Mouse (Mus musculus) small intestine, adult 2 months (tissue): ENCODE results near the gene Clec11a. TPM values are rescaled to one million over a fixed set of nuclear protein-coding genes. Genes with fewer than 3 reads are reported as not detected.

ENCODE experiments used
- H3K27ac ChIP-seq: fragments of 200-500 bp; 2 replicates; pipeline ENCODE4 v1.5.1; 2012; ENCODE audit warnings: low read depth, low read length, control low read depth, inconsistent platforms; ENCODE audit not compliant: insufficient read depth
- H3K27me3 ChIP-seq: fragments of 200-500 bp; 2 replicates; pipeline ENCODE4 v1.6.1; 2012; ENCODE audit warnings: mild to moderate bottlenecking, moderate library complexity, low read length, inconsistent platforms; ENCODE audit not compliant: control insufficient read depth, insufficient read depth
- H3K36me3 ChIP-seq: fragments of 200-500 bp; 2 replicates; pipeline ENCODE4 v1.6.1; 2012; ENCODE audit warnings: mild to moderate bottlenecking, low read length, control low read depth, inconsistent platforms; ENCODE audit not compliant: control insufficient read depth, insufficient read depth
- H3K4me1 ChIP-seq: fragments of 200-500 bp; 2 replicates; pipeline ENCODE4 v1.6.1; 2012; ENCODE audit warnings: low read length, inconsistent platforms, mixed read lengths; ENCODE audit not compliant: control insufficient read depth, insufficient read depth, insufficient read length
- H3K4me3 ChIP-seq: fragments of 200-500 bp; 2 replicates; pipeline ENCODE4 v1.5.1; 2012; ENCODE audit warnings: low read depth, mild to moderate bottlenecking, control low read depth, inconsistent platforms, low read length, moderate library complexity
- CTCF ChIP-seq: fragments of 200-500 bp; IDR thresholded peaks from 2 replicates; pipeline ENCODE4 v1.5.1; 2012; ENCODE audit warnings: low read depth, mild to moderate bottlenecking, control low read depth, inconsistent platforms, low read length, moderate library complexity, mixed read lengths; ENCODE audit not compliant: insufficient replicate concordance, insufficient read length; ENCODE audit errors: extremely low read depth
- POLR2A ChIP-seq: fragments of 200-500 bp; IDR thresholded peaks from 2 replicates; pipeline ENCODE4 v1.6.1; 2012; ENCODE audit warnings: low read depth, mild to moderate bottlenecking, control low read depth, inconsistent platforms, low read length, moderate library complexity
- WGBS: fragments of 180-500 bp; shearing (Covaris S2); methylation state at CpG from one replicate; pipeline ENCODE4 v1.1.7; 2018; 5-methylcytosine and 5-hydroxymethylcytosine counted together
- polyA plus RNA-seq: library from polyadenylated mRNA; depleted of rRNA; stranded (reverse); fragments of >200 nt; gene quantifications from 2 replicates; pipeline ENCODE4 v1.2.3, GENCODE M21; 2012

The Clec11a gene
- polyA plus RNA-seq, 1 experiment = 0.82 TPM

DNA sequence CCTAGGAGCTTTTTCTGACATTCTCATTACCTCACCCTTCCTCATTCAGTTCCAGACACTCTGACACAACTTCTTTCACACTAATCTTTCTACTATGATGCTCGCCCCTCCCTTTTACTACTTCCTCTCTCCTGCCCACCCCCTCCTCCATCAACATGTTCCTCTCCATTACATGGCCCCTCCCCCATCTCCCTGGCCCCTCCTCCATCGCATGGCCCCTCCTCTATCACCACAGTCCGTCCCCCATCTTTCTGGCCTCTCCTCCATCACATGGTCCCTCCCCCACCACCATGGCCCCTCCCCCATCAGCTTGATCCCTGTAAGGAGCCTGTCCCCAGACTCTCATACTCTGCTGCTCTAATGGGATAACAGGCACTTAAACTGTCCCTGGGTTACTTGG, 42.3 kb upstream of the Clec11a start:
- Histone ChIP-seq H3K27ac (no peak overlapping the region), H3K4me3 (no peak overlapping the region), H3K27me3 (peaks cover 35% of the 10 kb centered on the region), H3K36me3 (no peaks in the 10 kb centered on the region), H3K4me1 (peaks cover 3% of the 10 kb centered on the region; the same call in 1 of the 2 replicates)
- WGBS = 26% methylated on average over 3 of the region's 3 CpGs
- TF ChIP-seq POLR2A = no peak
- no peak for TF ChIP-seq CTCF

- no peak for TF ChIP-seq POLR2A
- no peak for TF ChIP-seq CTCF
- Histone ChIP-seq H3K36me3 (no peaks in the 10 kb centered on the region), H3K27me3 (no peaks in the 10 kb centered on the region), H3K4me3 (peak overlapping the region; percentile 45), H3K27ac (no peak overlapping the region), H3K4me1 (no peaks in the 10 kb centered on the region)
- WGBS = 48% methylated on average over 12 of the region's 12 CpGs
Observed at GRCm38 (mm10) chr7:44344622-44345021, 37.9 kb upstream of the Clec11a start.

- TF ChIP-seq CTCF (no peak), POLR2A (no peak)
- Histone ChIP-seq H3K27me3 (no peaks in the 10 kb centered on the region), H3K27ac (no peak overlapping the region), H3K4me3 (no peak overlapping the region), H3K36me3 (no peaks in the 10 kb centered on the region), H3K4me1 (no peaks in the 10 kb centered on the region)
- 20% methylated on average over 11 of the region's 11 CpGs for WGBS
Observed at GRCm38 (mm10) chr7:44343459-44344015, 36.8 kb upstream of the Clec11a start.

- Histone ChIP-seq H3K27me3 (peaks cover 4% of the 10 kb centered on the region; the same call in 1 of the 2 replicates), H3K27ac (no peak overlapping the region), H3K36me3 (no peaks in the 10 kb centered on the region), H3K4me1 (no peaks in the 10 kb centered on the region), H3K4me3 (no peak overlapping the region)
- WGBS = 62% methylated on average over 5 of the region's 5 CpGs
- no peak for TF ChIP-seq CTCF
Observed at GRCm38 (mm10) chr7:44341714-44342113, 35.0 kb upstream of the Clec11a start.

DNA sequence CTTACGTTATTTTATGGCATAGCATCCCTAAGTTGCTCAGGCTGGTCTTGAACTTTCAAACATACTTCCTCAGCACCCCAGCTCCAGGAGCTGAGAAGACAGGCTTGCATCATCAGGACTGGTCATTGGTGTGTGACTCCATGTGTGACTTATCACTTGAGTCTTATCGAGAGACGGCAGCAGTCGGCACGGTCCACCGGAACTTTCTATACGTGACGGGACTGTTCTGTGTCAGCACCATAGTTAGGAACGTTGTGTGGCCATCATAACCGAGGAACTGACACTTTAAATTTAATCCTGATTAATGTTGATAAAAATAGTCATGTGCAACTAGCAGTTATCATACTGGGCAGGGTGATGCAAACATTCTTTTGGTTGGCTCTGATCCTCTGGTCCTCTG, 34.4 kb upstream of the Clec11a start:
- TF ChIP-seq POLR2A (no peak), CTCF (no peak)
- 81% methylated on average over 10 of the region's 10 CpGs for WGBS

GRCm38 (mm10) chr7:44340226-44340625, 33.5 kb upstream of the Clec11a start:
- no peaks in the 10 kb centered on the region for H3K36me3 ChIP-seq
- WGBS = 52% methylated on average over 6 of the region's 6 CpGs
- TF ChIP-seq CTCF (no peak), POLR2A (no peak)

More for the DNA sequence above, 34.4 kb upstream of the Clec11a start:
- H3K36me3 ChIP-seq = no peaks in the 10 kb centered on the region
- H3K27ac ChIP-seq = no peak overlapping the region
- H3K4me1 ChIP-seq = no peaks in the 10 kb centered on the region
- H3K4me3 ChIP-seq = no peak overlapping the region
- H3K27me3 ChIP-seq = peaks cover 8% of the 10 kb centered on the region; the same call in 1 of the 2 replicates

GRCm38 (mm10) chr7:44337121-44337849, 30.6 kb upstream of the Clec11a start:
- WGBS = 7% methylated on average over 32 of the region's 32 CpGs
- no peak for TF ChIP-seq CTCF
- no peak for TF ChIP-seq POLR2A
- no peak overlapping the region for H3K4me3 ChIP-seq
- H3K27ac ChIP-seq = no peak overlapping the region
- H3K4me1 ChIP-seq = no peaks in the 10 kb centered on the region
- no peaks in the 10 kb centered on the region for H3K36me3 ChIP-seq
- H3K27me3 ChIP-seq = peaks cover 21% of the 10 kb centered on the region

More at GRCm38 (mm10) chr7:44340226-44340625, 33.5 kb upstream of the Clec11a start:
- Histone ChIP-seq H3K4me3 (no peak overlapping the region), H3K4me1 (no peaks in the 10 kb centered on the region), H3K27ac (no peak overlapping the region), H3K27me3 (peaks cover 17% of the 10 kb centered on the region)
